ENCODE assay signal across 8 mouse cellular contexts in genomic region chr4:62696699-62697404, GRCm38 (mm10).
DNase-seq lines count a peak whose midpoint lies in the region; ATAC-seq lines count a peak whose summit lies in the region.

No protein-coding gene starts in this region.

- peaks cover 5% of the 10 kb centered on the region for H3K4me1 ChIP-seq in liver, embryonic 11.5 days (replicated peaks; ENCODE audit: control insufficient read depth, insufficient read depth, low read length)

- H3K9me3 ChIP-seq in liver, embryonic 11.5 days (ENCODE audit: control insufficient read depth, low read length): no peaks in the 10 kb centered on the region

- peak; percentile 74 for DNase-seq in adrenal gland, adult 2 months
- DNase-seq in adrenal gland, postnatal 4 days (ENCODE audit: low spot score in 2 of 2): no peak
- DNase-seq in right cerebral cortex, adult 18-20 months: peak; percentile 46
- DNase-seq in right cerebral cortex, adult 2 months (ENCODE audit: low spot score in 2 of 2): no peak
- peak; percentile 68 to 73 for DNase-seq in heart, postnatal 14 days
- DNase-seq in lung, postnatal 36 days: peak; percentile 64
- no peak for DNase-seq in liver, embryonic 11.5 days (ENCODE audit: low spot score)

- no peaks in the 10 kb centered on the region for H3K36me3 ChIP-seq in liver, embryonic 11.5 days (ENCODE audit: control insufficient read depth, insufficient read depth, low read length)

- H3K4me3 ChIP-seq in liver, embryonic 11.5 days (ENCODE audit: low read depth, low read length): no peak overlapping the region

- WGBS in liver, embryonic 11.5 days: 59% methylated on average over 7 of the region's 7 CpGs

- H3K9ac ChIP-seq in liver, embryonic 11.5 days (ENCODE audit: low read depth, low read length): no peak overlapping the region

- intact Hi-C loops in heart, postnatal 14 days (cut with DNase I): loop anchor here (1.0 to 2.0 kb wide), 3 partner anchors 56 to 136 kb away; no protein-coding TSS in a partner anchor

- no peaks in the 10 kb centered on the region for H3K27me3 ChIP-seq in liver, embryonic 11.5 days (replicated peaks; ENCODE audit: control insufficient read depth, insufficient read depth, low read length)

- ATAC-seq in megakaryocyte, adult 5-6 weeks (ENCODE audit: poor library complexity, severe bottlenecking): no peak
- ATAC-seq in liver, embryonic 11.5 days (replicated peaks; ENCODE audit: low FRiP score): no peak

- no peak overlapping the region for H3K4me2 ChIP-seq in liver, embryonic 11.5 days

- no peak overlapping the region for H3K27ac ChIP-seq in liver, embryonic 11.5 days (ENCODE audit: low read depth, low read length)

Comparison
In these comparisons a context has a peak if more than half of its experiments do, and no peak if none do; other contexts are left out.
1. DNase-seq: peak in adrenal gland, adult 2 months (single experiment), right cerebral cortex, adult 18-20 months (single experiment), heart, postnatal 14 days (2 of 2) and lung, postnatal 36 days (single experiment); none in adrenal gland, postnatal 4 days (0 of 2), right cerebral cortex, adult 2 months (0 of 2) and liver, embryonic 11.5 days (single experiment).